Mouse (Mus musculus) forebrain, embryonic 16.5 days (tissue): ENCODE results near the gene Defa17. TPM values are rescaled to one million over a fixed set of nuclear protein-coding genes. Genes with fewer than 3 reads are reported as not detected.
"Not testable (repeated sequence)": the region's sequence is repeated elsewhere in the genome, so short reads cannot be mapped to it uniquely, and the experiment has no call there.

ENCODE experiments used
- ATAC-seq: fragments of 200-750 bp; cut with Nextera tagmentation; 2 replicates; pipeline ENCODE4 v1.8.0; 2017; ENCODE audit warnings: mild to moderate bottlenecking, moderate library complexity
- H3K27ac ChIP-seq: fragments of 300-500 bp; sonication (generic); 2 replicates; pipeline ENCODE4 v1.5.1; 2014; ENCODE audit warnings: low read length, control low read depth
- H3K27me3 ChIP-seq: fragments of 300-500 bp; sonication (generic); replicated peaks from 2 replicates; pipeline ENCODE4 v1.6.1; 2014; ENCODE audit warnings: low read length; ENCODE audit not compliant: control insufficient read depth, insufficient read depth
- H3K36me3 ChIP-seq: fragments of 300-500 bp; sonication (generic); 2 replicates; pipeline ENCODE4 v1.6.1; 2014; ENCODE audit not compliant: control insufficient read depth, insufficient read depth
- H3K4me1 ChIP-seq: fragments of 300-500 bp; sonication (generic); replicated peaks from 2 replicates; pipeline ENCODE4 v1.6.1; 2014; ENCODE audit warnings: low read length; ENCODE audit not compliant: control insufficient read depth, insufficient read depth
- H3K4me2 ChIP-seq: fragments of 300-500 bp; sonication (generic); 2 replicates; pipeline ENCODE4 v1.6.1; 2014; ENCODE audit warnings: mild to moderate bottlenecking, low read length, control low read depth
- H3K4me3 ChIP-seq: fragments of 300-500 bp; sonication (generic); replicated peaks from 2 replicates; pipeline ENCODE4 v1.5.1; 2014; ENCODE audit warnings: mild to moderate bottlenecking, low read length, control low read depth
- H3K9ac ChIP-seq: fragments of 300-500 bp; sonication (generic); replicated peaks from 2 replicates; pipeline ENCODE4 v1.6.1; 2014; ENCODE audit warnings: low read depth, low read length, control low read depth
- H3K9me3 ChIP-seq: fragments of 300-500 bp; sonication (generic); 2 replicates; pipeline ENCODE4 v1.6.1; 2016; ENCODE audit warnings: low read length; ENCODE audit not compliant: control insufficient read depth
- WGBS: fragments of 180-500 bp; shearing (Covaris S2); extraction: QIAGEN DNeasy Blood & Tissue Kit; methylation state at CpG from one replicate; pipeline ENCODE4 v1.1.7; 2014; 5-methylcytosine and 5-hydroxymethylcytosine counted together
- polyA plus RNA-seq: library from polyadenylated mRNA; unstranded; fragments of >200 nt; fragmentation: Nextera tagmentation; extraction: Ambion mirVana; gene quantifications from 2 replicates; pipeline ENCODE4 v1.2.1, GENCODE M21; 2015

Defa17 gene
- polyA plus RNA-seq, result not detected in 2 replicates

DNA sequence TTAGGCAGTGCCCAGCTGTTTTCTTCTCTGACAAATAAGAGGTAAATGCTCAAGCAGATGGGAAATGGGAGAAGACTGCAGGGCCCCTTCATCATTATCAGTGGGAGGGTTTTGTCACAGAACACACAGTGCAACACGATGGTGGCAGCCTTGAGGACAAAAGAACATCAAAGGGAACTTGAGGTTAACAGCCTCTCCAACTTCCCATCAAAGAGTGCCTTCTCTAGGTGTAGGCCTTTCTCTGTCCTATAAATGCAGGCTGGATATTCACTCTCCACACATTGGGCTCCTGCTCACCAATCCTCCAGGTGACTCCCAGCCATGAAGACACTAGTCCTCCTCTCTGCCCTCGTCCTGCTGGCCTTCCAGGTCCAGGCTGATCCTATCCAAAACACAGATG lies at the start of gene Defa17:
Defa17 (plus strand) TSS at position 301 of the 400 bp plus-strand sequence.
- WGBS, result no CpG with 5 or more reads among the region's 2 CpGs
- ATAC-seq, H3K9ac ChIP-seq: not testable (repeated sequence)

GRCm38 (mm10) chr8:21617883-21618282 lies 37.7 kb upstream of the Defa17 start, which contains the start of gene Defa26:
Gene Defa26, plus strand, starts transcription at chr8:21618183.
- not testable (repeated sequence) for H3K4me2 ChIP-seq, H3K4me1 ChIP-seq, ATAC-seq, H3K36me3 ChIP-seq, H3K4me3 ChIP-seq, H3K27me3 ChIP-seq, H3K27ac ChIP-seq, H3K9me3 ChIP-seq, H3K9ac ChIP-seq
- WGBS, result no CpG with 5 or more reads among the region's 1 CpGs

More for the DNA sequence above, at the start of gene Defa17:
- not testable (repeated sequence) for H3K27ac ChIP-seq, H3K4me3 ChIP-seq, H3K9me3 ChIP-seq, H3K27me3 ChIP-seq, H3K36me3 ChIP-seq, H3K4me2 ChIP-seq, H3K4me1 ChIP-seq

DNA sequence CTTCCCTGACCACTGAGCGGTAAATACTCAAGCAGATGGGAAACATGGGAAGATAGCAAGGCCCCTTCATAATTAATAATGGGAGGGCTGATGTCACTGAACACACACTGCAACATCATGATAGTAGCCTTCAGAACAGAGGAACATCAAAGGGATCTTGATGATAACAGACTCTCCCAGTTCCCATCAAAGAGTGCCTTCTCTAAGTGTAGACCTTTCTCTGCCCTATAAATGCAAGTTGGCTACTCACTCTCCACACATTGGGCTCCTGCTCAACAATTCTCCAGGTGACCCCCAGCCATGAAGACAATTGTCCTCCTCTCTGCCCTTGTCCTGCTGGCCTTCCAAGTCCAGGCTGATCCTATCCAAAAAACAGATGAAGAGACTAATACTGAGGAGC lies 9.9 kb downstream of the Defa17 start, which contains the start of gene Defa34:
Defa34 (plus strand) TSS at position 301 of the 400 bp plus-strand sequence.
- not testable (repeated sequence) for H3K9ac ChIP-seq, H3K4me3 ChIP-seq, H3K9me3 ChIP-seq, ATAC-seq, H3K36me3 ChIP-seq, H3K4me1 ChIP-seq, H3K27ac ChIP-seq, H3K4me2 ChIP-seq, H3K27me3 ChIP-seq
- WGBS, result 80% methylated on average over 1 of the region's 1 CpGs

DNA sequence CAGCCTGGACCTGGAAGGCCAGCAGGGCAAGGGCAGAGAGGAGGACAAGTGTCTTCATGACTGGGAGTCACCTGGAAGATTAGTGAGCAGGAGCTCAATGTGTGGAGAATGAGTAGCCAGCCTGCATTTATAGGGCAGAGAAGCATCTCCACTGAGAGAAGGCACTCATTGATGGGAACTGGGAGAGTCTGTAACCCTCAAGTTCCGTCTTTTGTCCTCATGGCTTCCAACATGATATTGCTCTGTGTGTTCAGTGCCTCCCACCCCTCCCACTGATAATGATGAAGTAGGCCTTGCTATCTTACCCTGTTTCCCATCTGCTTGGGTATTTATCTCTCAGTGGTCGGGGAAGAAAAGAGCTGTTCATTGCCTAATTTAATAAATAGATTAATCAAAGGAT lies 48.0 kb downstream of the Defa17 start, which contains the start of gene AY761184:
AY761184 (minus strand) TSS at position 101 of the 400 bp plus-strand sequence.
- H3K4me2 ChIP-seq, H3K4me1 ChIP-seq, H3K27me3 ChIP-seq, ATAC-seq, H3K9ac ChIP-seq, H3K9me3 ChIP-seq, H3K27ac ChIP-seq, H3K36me3 ChIP-seq, H3K4me3 ChIP-seq: not testable (repeated sequence)
- WGBS, result 81% methylated on average over 2 of the region's 2 CpGs

Other genes with a start within 250 kb of the Defa17 start
- gene Defa36, start 228.4 kb upstream of the Defa17 start, polyA plus RNA-seq, result not detected in 2 replicates
- gene Gm7849, start 199.2 kb upstream of the Defa17 start, polyA plus RNA-seq, result not detected in 2 replicates
- not detected in 2 replicates for gene Defa20, start 146.5 kb upstream of the Defa17 start, polyA plus RNA-seq
- gene Defa32, start 126.7 kb upstream of the Defa17 start, polyA plus RNA-seq, result not detected in 2 replicates
- gene Defa37, start 90.4 kb upstream of the Defa17 start, polyA plus RNA-seq, result not detected in 2 replicates
- gene Defa28, start 72.8 kb upstream of the Defa17 start, polyA plus RNA-seq, result not detected in 2 replicates
- gene Gm7861, start 61.3 kb upstream of the Defa17 start, polyA plus RNA-seq, result not detected in 2 replicates
- not detected in 2 replicates for gene Defa26, start 37.6 kb upstream of the Defa17 start, polyA plus RNA-seq
- gene Defa34, start 10.0 kb downstream of the Defa17 start, polyA plus RNA-seq, result not detected in 2 replicates
- gene AY761184, start 47.9 kb downstream of the Defa17 start, polyA plus RNA-seq, result not detected in 2 replicates
- not detected in 2 replicates for gene Defa24, start 78.7 kb downstream of the Defa17 start, polyA plus RNA-seq
- gene Defb50, start 167.8 kb downstream of the Defa17 start, polyA plus RNA-seq, result not detected in 2 replicates
- not detected in 2 replicates for gene Defb2, start 184.1 kb downstream of the Defa17 start, polyA plus RNA-seq
- gene Defb10, start 203.1 kb downstream of the Defa17 start, polyA plus RNA-seq, result not detected in 2 replicates
- not detected in 2 replicates for gene Defb9, start 229.6 kb downstream of the Defa17 start, polyA plus RNA-seq